Mouse (Mus musculus) macrophage (primary cell): Measurements from ENCODE around the gene Zfp663. TPM values are rescaled to one million over a fixed set of nuclear protein-coding genes. Genes with fewer than 3 reads are reported as not detected.
A peak's percentile ranks its signal among the peaks of the same experiment; 100 is the strongest.

Experiments used
- H3K27ac ChIP-seq: fragments of 350-480 bp; formaldehyde crosslinking; 2 replicates; pipeline ENCODE4 v1.9.0; 2021
- H3K36me3 ChIP-seq: fragments of 350-480 bp; formaldehyde crosslinking; 2 replicates; pipeline ENCODE4 v1.9.0; 2021; ENCODE audit errors: inconsistent target
- H3K4me3 ChIP-seq: fragments of 350-480 bp; formaldehyde crosslinking; 2 replicates; pipeline ENCODE4 v1.9.0; 2021; ENCODE audit errors: inconsistent target
- H3K79me2 ChIP-seq: fragments of 350-480 bp; formaldehyde crosslinking; 2 replicates; pipeline ENCODE4 v1.9.0; 2021; ENCODE audit errors: inconsistent target
- WGBS: methylation state at CpG from one replicate; pipeline ENCODE4 v1.1.7; 2026; ENCODE audit warnings: inconsistent platforms; ENCODE audit not compliant: missing documents; 5-methylcytosine and 5-hydroxymethylcytosine counted together
- polyA plus RNA-seq: library from polyadenylated mRNA; stranded (reverse); fragments of 250-400 nt; gene quantifications from 3 replicates; pipeline ENCODE4 v1.2.4, GENCODE M21; 2018; ENCODE audit warnings: inconsistent platforms

Gene Zfp663
- polyA plus RNA-seq, 1 experiment from 2014 or later: not detected

DNA sequence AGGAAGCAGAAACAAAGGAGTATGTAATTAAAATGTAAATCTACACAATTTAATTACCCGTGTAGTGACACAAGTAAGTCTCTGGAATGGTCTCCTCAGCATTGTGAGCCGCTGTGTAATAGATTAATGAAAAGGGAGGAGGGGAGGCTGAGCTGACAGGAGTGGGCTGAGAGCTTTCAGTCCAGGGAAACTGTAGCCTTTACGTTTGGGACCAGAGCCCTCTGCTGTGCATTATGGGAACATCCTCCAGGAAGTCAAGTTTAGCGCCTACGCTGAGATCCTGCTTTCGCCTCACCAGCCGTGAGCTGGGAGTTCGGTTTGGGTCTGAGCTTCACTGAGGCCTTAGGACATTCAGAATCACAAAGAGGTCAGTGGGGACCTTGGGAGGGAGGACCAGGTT, 19.1 kb downstream of the Zfp663 start:
- WGBS: 43% methylated on average over 8 of the region's 8 CpGs
- Histone ChIP-seq H3K27ac (no peak overlapping the region), H3K79me2 (no peaks in the 10 kb centered on the region), H3K4me3 (no peak overlapping the region), H3K36me3 (no peaks in the 10 kb centered on the region)

DNA sequence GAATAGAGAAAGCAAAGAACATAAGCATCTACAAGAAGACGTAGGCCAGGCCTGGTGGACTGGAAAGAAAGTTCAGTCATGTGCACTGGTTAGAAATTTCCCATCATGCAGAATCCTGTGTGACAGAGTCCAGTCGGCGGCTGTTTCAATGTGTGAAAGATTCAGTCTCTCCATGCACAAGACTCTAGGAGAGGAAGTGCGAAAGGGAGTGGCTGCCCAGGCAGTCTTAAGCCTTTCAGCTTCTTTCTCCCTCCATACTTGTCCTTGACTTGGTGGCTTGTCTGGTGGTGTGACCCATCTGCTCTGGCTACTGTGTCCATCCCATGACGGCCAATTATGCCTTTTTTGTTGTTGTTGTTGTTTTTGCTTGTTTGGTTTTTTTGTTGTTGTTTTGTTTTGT, 22.3 kb downstream of the Zfp663 start:
- no peak overlapping the region for H3K4me3 ChIP-seq
- no peaks in the 10 kb centered on the region for H3K36me3 ChIP-seq
- no peaks in the 10 kb centered on the region for H3K79me2 ChIP-seq
- no peak overlapping the region for H3K27ac ChIP-seq
- WGBS: 77% methylated on average over 5 of the region's 5 CpGs

DNA sequence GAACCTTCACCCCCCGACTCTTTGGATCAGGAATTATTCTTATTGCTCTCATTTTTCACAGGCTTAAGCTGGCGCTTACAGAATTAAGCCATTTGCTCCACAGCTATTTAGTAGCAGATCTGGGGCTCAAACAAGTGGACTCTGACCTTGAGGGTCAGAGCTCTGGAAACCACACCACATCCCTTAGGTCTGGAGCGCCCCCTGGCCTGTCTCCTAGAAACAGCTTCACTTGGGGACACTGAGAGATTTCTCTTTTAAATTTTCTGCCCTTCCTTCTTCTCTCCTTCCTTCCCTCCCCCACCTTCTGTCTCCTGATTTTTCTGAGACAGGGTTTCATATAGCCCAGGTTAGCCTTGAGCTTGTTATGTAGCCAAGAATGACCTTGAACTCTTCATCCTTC, 31.3 kb downstream of the Zfp663 start:
- no peak overlapping the region for H3K27ac ChIP-seq
- no peaks in the 10 kb centered on the region for H3K36me3 ChIP-seq
- WGBS: 55% methylated on average over 3 of the region's 3 CpGs
- H3K4me3 ChIP-seq: no peak overlapping the region
- H3K79me2 ChIP-seq: no peaks in the 10 kb centered on the region

DNA sequence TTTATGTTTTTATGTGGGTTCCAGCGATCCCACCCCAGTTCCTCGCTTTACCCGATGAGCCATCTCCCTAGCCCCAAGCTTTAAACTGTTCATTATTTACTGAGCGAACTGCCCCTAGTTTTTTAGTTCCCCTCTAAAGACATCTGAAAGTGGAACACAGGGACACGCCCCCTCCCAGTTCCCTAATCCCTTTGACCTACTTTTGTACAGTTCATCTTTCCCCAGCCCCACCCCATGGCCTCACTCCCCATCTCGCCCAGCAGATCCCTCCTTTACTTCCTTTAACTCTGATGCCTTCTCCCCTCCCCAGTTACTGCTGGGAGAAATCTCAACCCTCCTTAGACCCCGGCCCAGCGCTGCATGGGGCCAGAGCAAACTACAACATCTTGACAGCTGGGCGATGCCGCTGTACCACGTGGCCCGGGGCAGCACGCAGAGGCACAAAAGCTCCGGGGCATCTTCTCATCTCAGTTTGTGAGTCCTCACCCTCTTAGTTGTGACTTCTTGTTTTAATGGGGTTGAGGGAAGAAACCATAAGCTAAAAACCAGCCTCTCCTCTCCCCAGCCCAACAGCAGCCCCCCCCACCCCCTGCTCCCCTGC, 35.8 kb downstream of the Zfp663 start:
- Histone ChIP-seq H3K4me3 (peak overlapping the region; percentile 14; the same call in 1 of the 2 replicates), H3K27ac (peak overlapping the region; percentile 52), H3K79me2 (no peaks in the 10 kb centered on the region), H3K36me3 (no peaks in the 10 kb centered on the region)
- WGBS: 16% methylated on average over 14 of the region's 14 CpGs

DNA sequence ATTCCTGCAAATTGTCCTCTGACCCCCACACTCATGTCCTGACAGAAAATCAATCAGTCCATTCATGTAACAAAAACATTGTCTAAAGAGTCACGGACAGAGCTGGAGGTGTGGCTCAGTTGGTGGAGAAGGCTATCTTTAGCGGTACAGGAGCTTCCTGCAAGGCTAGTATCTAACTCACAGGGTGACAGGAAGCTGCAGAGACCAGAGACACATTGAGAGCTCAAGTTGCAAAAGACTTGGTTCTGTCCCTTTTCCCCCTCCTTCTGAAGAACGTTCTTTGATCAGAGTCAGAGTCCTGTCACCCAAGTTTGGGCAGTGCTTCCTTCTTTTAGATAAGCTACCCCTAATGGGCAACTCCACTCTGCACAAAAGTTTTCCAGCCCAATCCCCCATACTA, 38.8 kb downstream of the Zfp663 start:
- Histone ChIP-seq H3K4me3 (no peak overlapping the region), H3K36me3 (no peaks in the 10 kb centered on the region), H3K79me2 (peaks cover 15% of the 10 kb centered on the region), H3K27ac (no peak overlapping the region)
- WGBS: 0% methylated on average over 3 of the region's 3 CpGs

DNA sequence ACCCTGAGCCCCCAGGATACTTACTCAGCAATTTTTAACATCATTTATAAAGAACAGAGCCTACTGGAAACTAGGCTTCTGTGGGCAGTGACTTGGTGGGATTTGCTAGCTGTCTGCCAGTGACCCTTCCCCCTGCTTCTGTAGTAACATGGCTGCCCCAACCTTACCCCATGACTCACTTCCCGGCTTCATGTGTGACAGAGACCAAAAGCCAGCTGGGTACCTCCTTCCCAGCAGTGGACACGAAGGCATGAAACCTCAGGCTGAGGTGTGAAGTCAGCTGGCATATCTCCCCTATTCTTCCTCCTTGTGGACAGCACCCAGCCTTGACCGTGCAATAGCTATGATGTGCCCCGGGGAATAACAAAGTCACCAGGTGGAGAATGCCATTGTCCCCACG, 39.8 kb downstream of the Zfp663 start:
- Histone ChIP-seq H3K27ac (no peak overlapping the region), H3K4me3 (no peak overlapping the region), H3K36me3 (no peaks in the 10 kb centered on the region), H3K79me2 (peaks cover 25% of the 10 kb centered on the region)
- WGBS: 81% methylated on average over 5 of the region's 5 CpGs

DNA sequence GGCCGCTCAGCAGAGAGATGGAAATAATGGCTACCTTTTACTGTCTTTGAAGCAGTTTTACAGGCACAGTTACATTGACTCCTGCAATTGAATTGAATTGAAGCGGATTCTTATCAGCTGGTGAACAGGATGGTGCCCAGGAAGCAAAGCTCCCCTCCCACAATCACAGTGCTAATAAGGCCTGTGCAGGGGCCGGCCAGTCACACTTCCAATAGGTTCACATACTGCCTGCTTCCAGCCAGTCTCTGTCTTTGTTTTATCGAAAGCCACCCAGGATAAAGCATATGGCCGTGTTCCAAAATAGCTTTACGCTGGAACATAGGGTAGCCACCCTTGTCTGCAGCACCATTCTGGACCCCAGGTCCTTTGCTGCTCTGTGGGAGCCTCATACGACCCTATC, 41.1 kb downstream of the Zfp663 start:
- H3K4me3 ChIP-seq: no peak overlapping the region
- no peaks in the 10 kb centered on the region for H3K36me3 ChIP-seq
- H3K79me2 ChIP-seq: peaks cover 38% of the 10 kb centered on the region
- H3K27ac ChIP-seq: peak overlapping the region; percentile 44; the same call in 1 of the 2 replicates
- 96% methylated on average over 7 of the region's 7 CpGs for WGBS

DNA sequence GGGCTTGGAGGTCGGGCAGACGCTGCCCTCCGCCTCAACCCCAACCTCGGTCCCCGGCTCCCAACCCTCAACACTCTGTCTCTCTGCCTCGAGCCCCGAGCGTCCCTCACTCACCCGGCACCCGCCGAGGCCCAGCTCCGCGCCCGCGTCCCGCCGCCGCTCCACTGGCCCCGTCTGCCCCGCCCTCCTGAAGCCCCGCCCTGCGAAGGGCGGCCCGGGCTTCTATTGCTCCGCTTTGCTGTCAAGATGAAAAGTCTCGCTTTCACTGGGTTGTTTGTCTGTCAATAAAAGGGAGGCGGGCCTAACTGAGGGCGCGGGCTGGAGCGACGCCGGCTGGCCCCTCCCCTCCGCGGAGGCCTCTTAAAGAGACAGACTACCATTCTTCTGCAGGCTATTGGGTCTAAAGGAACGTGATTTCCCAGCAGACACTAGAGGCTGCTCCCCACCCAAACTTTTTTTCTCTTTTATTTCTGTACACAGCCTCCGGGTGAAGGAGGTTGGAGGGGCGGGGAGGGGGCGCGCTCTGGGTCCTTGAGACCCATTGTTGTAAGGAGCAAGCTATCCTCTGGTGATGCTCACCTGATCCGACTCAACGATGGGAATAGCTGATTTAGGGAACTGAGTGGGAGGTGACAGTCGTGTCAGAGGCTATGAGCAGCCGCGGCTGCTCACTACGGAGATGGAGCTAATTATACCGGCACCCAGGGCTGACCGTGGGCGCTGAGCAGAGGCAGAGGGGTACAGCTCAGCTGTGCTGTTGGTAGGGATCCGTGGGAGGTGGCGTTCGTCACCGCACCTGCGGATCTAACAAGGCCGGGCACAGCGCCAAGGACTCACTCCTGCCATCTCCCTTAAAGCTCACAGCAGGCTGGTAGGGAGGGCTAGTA, 42.0 kb downstream of the Zfp663 start, which contains the start of gene Elmo2:
Gene Elmo2, minus strand, starts transcription at position 176 of the 887 bp plus-strand sequence.
- peaks cover 46% of the 10 kb centered on the region for H3K79me2 ChIP-seq
- peak within 1 kb of the TSS; percentile 55 for H3K27ac ChIP-seq
- 3% methylated on average over 50 of the region's 55 CpGs for WGBS
- no peaks in the 10 kb centered on the region for H3K36me3 ChIP-seq
- H3K4me3 ChIP-seq: peak within 1 kb of the TSS; percentile 94

DNA sequence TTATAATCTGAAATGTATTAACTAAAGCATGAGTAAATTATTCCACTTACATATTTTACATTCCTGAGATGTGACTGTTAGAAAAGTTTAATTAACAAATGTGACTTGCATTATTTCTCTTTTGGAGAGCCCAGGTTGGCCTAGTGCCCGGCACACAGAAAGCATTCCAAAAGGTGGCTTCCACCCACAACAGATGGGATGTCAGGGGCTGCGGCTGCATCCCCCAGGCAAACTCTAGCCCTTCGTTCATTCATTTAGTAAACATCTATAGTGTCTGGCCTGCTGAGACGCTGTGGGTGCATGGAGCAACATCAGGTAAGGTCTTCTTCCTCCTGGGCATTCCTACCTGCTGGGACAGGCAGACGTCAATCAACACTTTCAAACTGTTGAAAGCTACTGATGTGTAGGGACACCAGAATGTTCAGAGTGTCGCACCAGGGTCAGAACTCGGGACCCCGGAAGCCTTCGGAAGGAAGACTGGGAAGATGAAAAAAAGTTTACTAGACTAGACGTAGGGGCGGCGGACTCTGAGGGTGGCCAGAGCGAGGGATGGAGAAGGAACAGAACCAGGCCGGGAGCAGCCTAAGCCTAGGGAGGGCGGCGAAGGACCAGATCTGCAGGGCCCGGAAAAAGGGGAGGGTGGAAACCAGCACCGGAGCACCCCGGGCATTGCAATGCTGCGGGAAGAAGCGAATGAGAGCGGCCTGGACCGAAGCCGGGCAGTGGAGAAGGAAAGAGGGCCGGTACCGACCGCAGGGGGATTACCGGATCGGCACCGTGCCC, 42.8 kb downstream of the Zfp663 start:
- peak overlapping the region; percentile 94 for H3K4me3 ChIP-seq
- H3K36me3 ChIP-seq: no peaks in the 10 kb centered on the region
- WGBS: 3% methylated on average over 30 of the region's 30 CpGs
- H3K27ac ChIP-seq: peak overlapping the region; percentile 55
- H3K79me2 ChIP-seq: peaks cover 46% of the 10 kb centered on the region

DNA sequence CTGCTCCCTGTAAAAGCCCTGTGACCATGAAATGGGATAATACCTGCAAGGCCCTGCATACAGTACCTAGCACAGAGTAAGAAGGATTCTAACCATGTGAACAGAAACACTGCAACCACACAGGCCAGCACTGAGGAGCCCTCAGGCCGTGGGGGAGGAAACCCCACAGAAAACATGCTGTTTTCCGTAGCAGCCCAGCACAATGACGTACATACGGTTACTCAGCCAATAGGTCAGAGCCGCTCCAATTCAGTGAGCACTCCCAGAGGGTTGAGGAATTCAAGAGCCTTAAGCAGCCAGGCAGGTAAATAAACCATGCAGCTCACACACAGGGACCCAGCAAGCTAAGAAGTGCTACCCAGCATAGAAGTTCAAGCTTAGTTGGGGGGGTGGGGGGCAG, 44.6 kb downstream of the Zfp663 start:
- Histone ChIP-seq H3K27ac (no peak overlapping the region), H3K79me2 (peaks cover 46% of the 10 kb centered on the region), H3K4me3 (no peak overlapping the region), H3K36me3 (no peaks in the 10 kb centered on the region)
- 78% methylated on average over 5 of the region's 5 CpGs for WGBS

DNA sequence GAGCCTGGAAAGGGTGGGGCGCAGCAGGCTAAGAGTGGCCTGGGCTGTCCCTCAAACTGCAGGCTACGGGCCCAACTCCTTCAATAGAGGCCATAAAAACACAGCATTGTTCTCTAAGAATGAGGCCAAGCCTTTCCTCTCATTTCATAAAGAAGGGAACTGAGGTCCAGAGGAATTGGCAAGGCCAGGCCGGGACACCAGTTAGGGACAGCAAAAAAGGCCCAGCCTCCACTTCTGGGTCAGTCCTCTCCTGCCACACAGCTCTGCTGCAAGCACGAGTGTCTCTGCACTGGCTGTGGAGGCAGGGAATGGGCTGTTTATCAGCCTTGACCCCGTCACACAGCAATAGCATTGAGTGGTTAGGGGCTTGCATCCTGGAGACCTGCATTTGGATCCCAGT, 45.0 kb downstream of the Zfp663 start:
- Histone ChIP-seq H3K27ac (no peak overlapping the region), H3K36me3 (no peaks in the 10 kb centered on the region), H3K4me3 (no peak overlapping the region), H3K79me2 (peaks cover 46% of the 10 kb centered on the region)
- 87% methylated on average over 5 of the region's 5 CpGs for WGBS

DNA sequence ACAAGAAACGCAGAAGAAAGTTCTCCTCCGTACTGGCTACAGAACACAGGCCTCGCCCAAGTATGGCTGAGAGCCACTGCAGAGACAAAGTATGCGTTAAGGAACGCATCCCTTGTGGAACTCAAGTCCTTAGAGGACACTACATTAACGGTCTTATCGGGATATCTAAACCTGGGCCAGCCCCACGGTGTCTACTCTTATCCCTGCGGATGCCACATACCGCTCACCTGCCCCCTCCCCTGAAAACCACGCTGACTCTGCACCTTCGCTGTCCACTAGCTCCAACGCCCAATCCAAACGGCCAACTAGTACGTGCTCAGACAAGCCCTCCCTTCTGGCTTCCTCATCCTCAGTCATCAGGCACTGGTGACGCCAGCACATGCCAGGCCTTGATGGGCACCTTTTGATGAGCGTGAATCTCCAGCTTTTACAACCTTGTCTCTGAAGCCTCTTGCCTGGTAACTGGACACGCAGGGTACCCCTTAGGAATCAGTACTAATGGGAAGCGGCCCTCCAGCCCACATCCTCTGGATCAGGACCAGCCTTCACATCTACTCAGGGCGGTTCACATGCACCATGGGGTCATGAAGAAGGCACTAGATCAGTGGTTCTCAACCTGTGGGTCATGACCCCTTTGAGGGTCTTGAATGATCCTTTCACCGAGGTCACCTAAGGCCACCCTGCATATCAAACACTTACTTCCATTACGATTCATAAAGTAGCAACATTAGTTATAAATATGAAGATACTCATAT, 46.4 kb downstream of the Zfp663 start:
- 45% methylated on average over 22 of the region's 22 CpGs for WGBS
- H3K4me3 ChIP-seq: peak overlapping the region; percentile 12; the same call in 1 of the 2 replicates
- H3K27ac ChIP-seq: peak overlapping the region; percentile 94
- peaks cover 56% of the 10 kb centered on the region for H3K79me2 ChIP-seq
- no peaks in the 10 kb centered on the region for H3K36me3 ChIP-seq

DNA sequence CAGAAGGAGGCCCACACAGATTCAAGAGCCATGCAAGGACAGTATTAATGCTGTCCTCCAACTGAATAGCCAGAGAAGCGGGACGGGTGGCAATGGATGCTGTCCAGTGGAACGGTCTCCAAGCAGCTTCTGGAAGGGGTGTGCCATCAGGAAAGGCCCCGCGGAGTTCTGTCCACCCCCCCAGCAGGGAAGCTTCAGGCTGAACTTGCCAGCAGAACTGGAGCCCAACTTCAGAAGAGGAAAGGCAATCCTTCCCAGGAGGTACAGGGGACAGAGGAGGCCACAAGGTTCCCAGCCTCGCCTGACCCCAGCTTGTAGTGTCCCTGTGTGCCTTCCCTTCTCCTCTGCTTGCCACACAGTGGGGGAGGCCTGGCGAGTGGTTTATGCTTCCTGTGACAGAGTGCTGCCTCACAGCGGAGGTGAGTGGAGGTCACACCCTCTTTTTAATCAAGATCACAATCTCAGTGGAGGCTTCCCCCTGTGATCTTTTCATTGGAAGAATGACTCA, 47.1 kb downstream of the Zfp663 start:
- peak overlapping the region; percentile 12; the same call in 1 of the 2 replicates for H3K4me3 ChIP-seq
- peak overlapping the region; percentile 94 for H3K27ac ChIP-seq
- WGBS: 17% methylated on average over 8 of the region's 8 CpGs
- H3K79me2 ChIP-seq: peaks cover 61% of the 10 kb centered on the region
- H3K36me3 ChIP-seq: no peaks in the 10 kb centered on the region
